ENCODE assay signal across 22 mouse cellular contexts in genomic region chr7:64229911-64230310, GRCm38 (mm10).
"Had no signal": no experiment of that assay in that cellular context is flagged by ENCODE, and none has a peak within 500 bp of the region (broad histone marks: within the 10 kb centered on the region; RNA-seq: fewer than 3 reads in every experiment).

No protein-coding gene starts in this region.

- H3K36me3 ChIP-seq: heart, embryonic 12.5 days; hindbrain, embryonic 10.5 days; hindbrain, embryonic 12.5 days; intestine, embryonic 15.5 days; limb, embryonic 10.5 days; limb, embryonic 12.5 days; liver, embryonic 13.5 days; liver, embryonic 15.5 days had no signal

- H3K4me1 ChIP-seq: heart, embryonic 12.5 days; hindbrain, embryonic 12.5 days; intestine, embryonic 15.5 days; limb, embryonic 10.5 days; limb, embryonic 12.5 days; liver, embryonic 13.5 days; liver, embryonic 15.5 days had no signal

- H3K4me3 ChIP-seq: heart, adult 2 months; heart, embryonic 12.5 days; hindbrain, embryonic 10.5 days; hindbrain, embryonic 12.5 days; intestine, embryonic 15.5 days; layer of hippocampus, adult 2 months; left cerebral cortex, adult 2 months; limb, embryonic 10.5 days; limb, embryonic 12.5 days; liver, embryonic 13.5 days; liver, embryonic 15.5 days had no signal

- H3K27ac ChIP-seq: heart, adult 2 months; hindbrain, embryonic 10.5 days; hindbrain, embryonic 12.5 days; hindbrain, embryonic 14.5 days; intestine, embryonic 15.5 days; layer of hippocampus, adult 2 months; left cerebral cortex, adult 2 months; limb, embryonic 10.5 days; limb, embryonic 12.5 days; liver, embryonic 13.5 days; liver, embryonic 15.5 days had no signal

- H3K27me3 ChIP-seq: heart, embryonic 12.5 days; hindbrain, embryonic 12.5 days; intestine, embryonic 15.5 days; limb, embryonic 12.5 days; liver, embryonic 13.5 days; liver, embryonic 15.5 days had no signal

- H3K9me3 ChIP-seq: heart, embryonic 12.5 days; hindbrain, embryonic 10.5 days; intestine, embryonic 15.5 days; limb, embryonic 10.5 days; limb, embryonic 12.5 days; liver, embryonic 13.5 days; liver, embryonic 15.5 days had no signal

- DNase-seq: gastrocnemius, postnatal 14 days; gastrocnemius, postnatal 36 days; heart, adult 2 months; heart, postnatal 10 days; heart, postnatal 4 days; kidney, adult 18-20 months; kidney, adult 8-10 months; kidney, postnatal 10 days; kidney, postnatal 25 days; kidney, postnatal 4 days; liver; liver, embryonic 13.5 days had no signal
